10 mouse cellular contexts compared by ENCODE assay signal in genomic region chr2:26019923-26020322, GRCm38 (mm10). TPM values are rescaled to one million over a fixed set of nuclear protein-coding genes. Genes with fewer than 3 reads are reported as not detected.
DNase-seq lines count a peak whose midpoint lies in the region; ATAC-seq and TF ChIP-seq lines count a peak whose summit lies in the region.
"Had no signal": no experiment of that assay in that cellular context is flagged by ENCODE, and none has a peak within 500 bp of the region (broad histone marks: within the 10 kb centered on the region; RNA-seq: fewer than 3 reads in every experiment).

No protein-coding gene starts in this region.

- no peak for DNase-seq in forebrain, embryonic 10.5 days (ENCODE audit: extremely low spot score, low spot score)
- DNase-seq in forebrain, postnatal 0 days, result no peak
- DNase-seq in midbrain, embryonic 14.5 days, result no peak
- no peak for DNase-seq in limb, embryonic 11.5 days (ENCODE audit: low spot score)
- no peak for DNase-seq in ovary, postnatal 10 days (ENCODE audit: low spot score)
- DNase-seq in MN1 (ENCODE audit: low spot score), result no peak
- DNase-seq: adrenal gland, adult 2 months; right cerebral cortex, postnatal 4 days had no signal

- H3K36me3 ChIP-seq in forebrain, embryonic 10.5 days (replicated peaks), result peaks cover 10% of the 10 kb centered on the region
- H3K36me3 ChIP-seq in forebrain, postnatal 0 days (ENCODE audit: insufficient read depth), result peaks cover under 1% of the 10 kb centered on the region; the same call in 1 of the 2 replicates
- H3K36me3 ChIP-seq in midbrain, embryonic 12.5 days, result peaks cover 12% of the 10 kb centered on the region; the same call in 1 of the 2 replicates
- H3K36me3 ChIP-seq in midbrain, embryonic 14.5 days (ENCODE audit: control insufficient read depth, insufficient read depth, low read length), result peaks cover 11% of the 10 kb centered on the region
- no peaks in the 10 kb centered on the region; the same call in 1 of the 2 replicates for H3K36me3 ChIP-seq in limb, embryonic 11.5 days (ENCODE audit: control insufficient read depth, insufficient read depth, low read length)
- H3K36me3 ChIP-seq in stomach, embryonic 15.5 days, result peaks cover 5% of the 10 kb centered on the region

- H3K9me3 ChIP-seq in forebrain, embryonic 10.5 days, result no peaks in the 10 kb centered on the region
- H3K9me3 ChIP-seq in forebrain, postnatal 0 days (ENCODE audit: low read length), result no peaks in the 10 kb centered on the region
- no peaks in the 10 kb centered on the region for H3K9me3 ChIP-seq in midbrain, embryonic 12.5 days
- H3K9me3 ChIP-seq in midbrain, embryonic 14.5 days (ENCODE audit: control insufficient read depth, low read length), result no peaks in the 10 kb centered on the region
- H3K9me3 ChIP-seq in limb, embryonic 11.5 days (ENCODE audit: control insufficient read depth, low read length), result no peaks in the 10 kb centered on the region
- no peaks in the 10 kb centered on the region for H3K9me3 ChIP-seq in stomach, embryonic 15.5 days

- H3K4me1 ChIP-seq in forebrain, embryonic 10.5 days, result peaks cover 20% of the 10 kb centered on the region
- H3K4me1 ChIP-seq in forebrain, postnatal 0 days (ENCODE audit: insufficient read depth), result peaks cover 11% of the 10 kb centered on the region; the same call in 1 of the 2 replicates
- H3K4me1 ChIP-seq in midbrain, embryonic 12.5 days, result peaks cover 15% of the 10 kb centered on the region
- H3K4me1 ChIP-seq in midbrain, embryonic 14.5 days (ENCODE audit: control insufficient read depth, insufficient read depth, low read length), result peaks cover 7% of the 10 kb centered on the region
- H3K4me1 ChIP-seq in limb, embryonic 11.5 days (ENCODE audit: control insufficient read depth, insufficient read depth, low read length), result peaks cover 6% of the 10 kb centered on the region; the same call in 1 of the 2 replicates
- H3K4me1 ChIP-seq in stomach, embryonic 15.5 days, result peaks cover 13% of the 10 kb centered on the region

- TF ChIP-seq CTCF in forebrain, postnatal 0 days (IDR thresholded peaks at IDR 0.05; ENCODE audit: low read depth), result no peak

- H3K9ac ChIP-seq in forebrain, postnatal 0 days, result no peak overlapping the region
- H3K9ac ChIP-seq in midbrain, embryonic 12.5 days (replicated peaks), result no peak overlapping the region
- no peak overlapping the region for H3K9ac ChIP-seq in midbrain, embryonic 14.5 days (replicated peaks; ENCODE audit: low read length)
- no peak overlapping the region for H3K9ac ChIP-seq in limb, embryonic 11.5 days (ENCODE audit: low read length)
- H3K9ac ChIP-seq in stomach, embryonic 15.5 days, result no peak overlapping the region

- WGBS in forebrain, embryonic 10.5 days, result 88% methylated on average over 3 of the region's 3 CpGs
- 88% methylated on average over 3 of the region's 3 CpGs for WGBS in forebrain, postnatal 0 days
- 84% methylated on average over 3 of the region's 3 CpGs for WGBS in midbrain, embryonic 12.5 days
- 85% methylated on average over 3 of the region's 3 CpGs for WGBS in midbrain, embryonic 14.5 days
- 82% methylated on average over 3 of the region's 3 CpGs for WGBS in limb, embryonic 11.5 days
- 75% methylated on average over 3 of the region's 3 CpGs for WGBS in stomach, embryonic 15.5 days

- peak overlapping the region; percentile 85 for H3K4me3 ChIP-seq in forebrain, embryonic 10.5 days
- H3K4me3 ChIP-seq in forebrain, postnatal 0 days (ENCODE audit: low read depth, low read length), result no peak overlapping the region
- peak overlapping the region; percentile 90; the same call in 1 of the 2 replicates for H3K4me3 ChIP-seq in midbrain, embryonic 12.5 days
- H3K4me3 ChIP-seq in midbrain, embryonic 14.5 days (replicated peaks; ENCODE audit: low read depth, low read length), result no peak overlapping the region
- H3K4me3 ChIP-seq in limb, embryonic 11.5 days (ENCODE audit: low read depth, low read length), result no peak overlapping the region
- H3K4me3 ChIP-seq in stomach, embryonic 15.5 days (replicated peaks), result peak overlapping the region; percentile 75

- no peak for ATAC-seq in forebrain, postnatal 0 days
- no peak for ATAC-seq in midbrain, embryonic 12.5 days (ENCODE audit: low FRiP score, low read depth)
- ATAC-seq in midbrain, embryonic 14.5 days (ENCODE audit: low FRiP score, low TSS enrichment), result no peak
- no peak for ATAC-seq in limb, embryonic 11.5 days (ENCODE audit: insufficient number of reproducible peaks, low FRiP score, low TSS enrichment, low read depth)
- ATAC-seq in stomach, embryonic 15.5 days (ENCODE audit: insufficient read depth, low FRiP score, low read depth), result no peak

- no peak overlapping the region; the same call in 1 of the 2 replicates for H3K4me2 ChIP-seq in forebrain, postnatal 0 days (ENCODE audit: low read depth)
- H3K4me2 ChIP-seq in midbrain, embryonic 12.5 days (replicated peaks), result peak overlapping the region; percentile 96
- H3K4me2 ChIP-seq in midbrain, embryonic 14.5 days (ENCODE audit: low read length), result no peak overlapping the region
- H3K4me2 ChIP-seq in limb, embryonic 11.5 days (ENCODE audit: low read depth, severe bottlenecking), result peak overlapping the region; percentile 71; the same call in 1 of the 2 replicates
- peak overlapping the region; percentile 86 for H3K4me2 ChIP-seq in stomach, embryonic 15.5 days

- H3K27me3 ChIP-seq in forebrain, embryonic 10.5 days (ENCODE audit: poor library complexity, severe bottlenecking), result no peaks in the 10 kb centered on the region
- H3K27me3 ChIP-seq in forebrain, postnatal 0 days (ENCODE audit: insufficient read depth, low read length), result no peaks in the 10 kb centered on the region
- no peaks in the 10 kb centered on the region for H3K27me3 ChIP-seq in midbrain, embryonic 12.5 days
- no peaks in the 10 kb centered on the region for H3K27me3 ChIP-seq in midbrain, embryonic 14.5 days (ENCODE audit: control insufficient read depth, insufficient read depth, low read length)
- H3K27me3 ChIP-seq in limb, embryonic 11.5 days (ENCODE audit: control insufficient read depth, insufficient read depth, low read length), result no peaks in the 10 kb centered on the region
- no peaks in the 10 kb centered on the region for H3K27me3 ChIP-seq in stomach, embryonic 15.5 days (replicated peaks)

- H3K27ac ChIP-seq in forebrain, embryonic 10.5 days, result no peak overlapping the region
- no peak overlapping the region for H3K27ac ChIP-seq in forebrain, postnatal 0 days (ENCODE audit: low read depth, low read length)
- H3K27ac ChIP-seq in midbrain, embryonic 12.5 days (replicated peaks), result no peak overlapping the region
- no peak overlapping the region for H3K27ac ChIP-seq in midbrain, embryonic 14.5 days (replicated peaks; ENCODE audit: low read depth, low read length)
- H3K27ac ChIP-seq in limb, embryonic 11.5 days (replicated peaks; ENCODE audit: low read depth, low read length), result no peak overlapping the region
- no peak overlapping the region; the same call in 1 of the 2 replicates for H3K27ac ChIP-seq in stomach, embryonic 15.5 days

RNA-seq across cellular contexts. Expression of gene Ubac1, which starts 1.6 kb away (rescaled TPM):
- polyA plus RNA-seq in forebrain, embryonic 10.5 days (2016; fragmentation: Nextera tagmentation; extraction: Ambion mirVana), result 85.3 and 86.2 TPM in 2 replicates
- total RNA-seq in forebrain, postnatal 0 days (2014; rRNA removed), result 121 and 126 TPM in 2 replicates
- 139 and 150 TPM in 2 replicates for polyA plus RNA-seq in forebrain, postnatal 0 days (2015; fragmentation: Nextera tagmentation; extraction: Ambion mirVana)
- polyA plus RNA-seq in midbrain, embryonic 12.5 days (2016; fragmentation: Nextera tagmentation; extraction: Ambion mirVana), result 91.9 and 93.3 TPM in 2 replicates
- polyA plus RNA-seq in midbrain, embryonic 14.5 days (2014; fragmentation: Nextera tagmentation; extraction: Ambion mirVana), result 122 and 129 TPM in 2 replicates
- polyA plus RNA-seq in limb, embryonic 11.5 days (2014; fragmentation: Nextera tagmentation; extraction: Ambion mirVana), result 98.7 and 110 TPM in 2 replicates
- 87.6 and 105 TPM in 2 replicates for polyA plus RNA-seq in stomach, embryonic 15.5 days (2015; fragmentation: Nextera tagmentation; extraction: Ambion mirVana)

RNA-seq across cellular contexts. Expression of gene Camsap1, which starts 36.8 kb away (rescaled TPM):
- 24.5 and 28.9 TPM in 2 replicates for polyA plus RNA-seq in forebrain, embryonic 10.5 days (2016; fragmentation: Nextera tagmentation; extraction: Ambion mirVana)
- total RNA-seq in forebrain, postnatal 0 days (2014; rRNA removed), result 132 and 140 TPM in 2 replicates
- 50.4 and 60.0 TPM in 2 replicates for polyA plus RNA-seq in forebrain, postnatal 0 days (2015; fragmentation: Nextera tagmentation; extraction: Ambion mirVana)
- 66.4 and 91.9 TPM in 2 replicates for polyA plus RNA-seq in midbrain, embryonic 12.5 days (2016; fragmentation: Nextera tagmentation; extraction: Ambion mirVana)
- 82.1 and 95.9 TPM in 2 replicates for polyA plus RNA-seq in midbrain, embryonic 14.5 days (2014; fragmentation: Nextera tagmentation; extraction: Ambion mirVana)
- polyA plus RNA-seq in limb, embryonic 11.5 days (2014; fragmentation: Nextera tagmentation; extraction: Ambion mirVana), result 29.5 and 36.8 TPM in 2 replicates
- polyA plus RNA-seq in stomach, embryonic 15.5 days (2015; fragmentation: Nextera tagmentation; extraction: Ambion mirVana), result 18.6 and 19.0 TPM in 2 replicates

Comparison
In these comparisons a context has a peak if more than half of its experiments do, and no peak if none do; other contexts are left out.
1. H3K4me3 ChIP-seq: peak in forebrain, embryonic 10.5 days (single experiment), midbrain, embryonic 12.5 days (single experiment) and stomach, embryonic 15.5 days (single experiment); none in forebrain, postnatal 0 days (single experiment), midbrain, embryonic 14.5 days (single experiment) and limb, embryonic 11.5 days (single experiment).
2. H3K4me2 ChIP-seq: peak in midbrain, embryonic 12.5 days (single experiment), limb, embryonic 11.5 days (single experiment) and stomach, embryonic 15.5 days (single experiment); none in forebrain, postnatal 0 days (single experiment) and midbrain, embryonic 14.5 days (single experiment).